Mouse (Mus musculus) liver, adult 2 months (tissue): ENCODE measurements around the gene Map3k13.

Source experiments
- CTCF ChIP-seq: fragments of 200-500 bp; IDR thresholded peaks from 2 replicates; pipeline ENCODE4 v1.5.1; 2011; ENCODE audit warnings: low read depth, low read length, control low read depth
- POLR2A ChIP-seq: fragments of 200-500 bp; IDR thresholded peaks from 2 replicates; pipeline ENCODE4 v1.6.1; 2011; ENCODE audit warnings: low read length, control low read depth; ENCODE audit not compliant: insufficient read depth; ENCODE audit errors: extremely low read depth

DNA sequence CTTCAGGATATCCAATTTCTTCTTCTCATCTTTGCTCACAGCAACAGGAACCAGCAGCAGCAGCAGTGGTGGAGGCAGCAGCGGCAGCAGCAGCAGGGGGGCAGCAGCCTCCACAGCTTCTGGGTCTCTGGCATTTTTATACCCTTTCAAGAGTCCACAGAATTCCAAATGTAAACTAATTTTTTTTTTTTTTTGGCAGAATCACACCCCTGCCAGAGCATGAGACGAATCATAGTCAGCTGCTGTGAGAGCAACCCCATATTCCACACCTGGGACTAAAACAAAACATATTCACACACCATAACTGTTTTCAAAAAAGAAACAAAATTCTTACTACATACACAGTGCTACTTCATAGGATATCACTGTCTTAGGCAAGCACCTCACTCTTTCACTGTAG, 5.0 kb upstream of the Map3k13 start:
- TF ChIP-seq POLR2A (no peak), CTCF (no peak)
